ENCODE assay signal across 8 mouse cellular contexts in genomic region chrY:86743391-86743790, GRCm38 (mm10).
A peak's percentile ranks its signal among the peaks of the same experiment; 100 is the strongest.
DNase-seq lines count a peak whose midpoint lies in the region.

No protein-coding gene starts in this region.

- DNase-seq in ES-CJ7 (ENCODE audit: low read depth, low spot score): peak; percentile 0
- DNase-seq in adrenal gland, postnatal 4 days (ENCODE audit: low spot score in 2 of 2): peak; percentile 1 to 3
- peak; percentile 1 for DNase-seq in gastrocnemius, adult 8-10 months (ENCODE audit: low spot score in 2 of 2)
- DNase-seq in heart, adult 8-10 months (ENCODE audit: low spot score): peak; percentile 0
- DNase-seq in kidney, postnatal 4 days: peak; percentile 0
- DNase-seq in ovary, postnatal 36 days (ENCODE audit: low spot score): peak; percentile 2
- peak; percentile 0 to 1 for DNase-seq in thymus, adult 18-20 months
- DNase-seq in urinary bladder, postnatal 10 days (ENCODE audit: low spot score): peak; percentile 8

Comparison
In these comparisons a context has a peak if more than half of its experiments do, and no peak if none do; other contexts are left out.
1. Peak in every context shown above with its lines: DNase-seq.